Comparison of ENCODE assay signal across 9 mouse cellular contexts in the genomic region with DNA sequence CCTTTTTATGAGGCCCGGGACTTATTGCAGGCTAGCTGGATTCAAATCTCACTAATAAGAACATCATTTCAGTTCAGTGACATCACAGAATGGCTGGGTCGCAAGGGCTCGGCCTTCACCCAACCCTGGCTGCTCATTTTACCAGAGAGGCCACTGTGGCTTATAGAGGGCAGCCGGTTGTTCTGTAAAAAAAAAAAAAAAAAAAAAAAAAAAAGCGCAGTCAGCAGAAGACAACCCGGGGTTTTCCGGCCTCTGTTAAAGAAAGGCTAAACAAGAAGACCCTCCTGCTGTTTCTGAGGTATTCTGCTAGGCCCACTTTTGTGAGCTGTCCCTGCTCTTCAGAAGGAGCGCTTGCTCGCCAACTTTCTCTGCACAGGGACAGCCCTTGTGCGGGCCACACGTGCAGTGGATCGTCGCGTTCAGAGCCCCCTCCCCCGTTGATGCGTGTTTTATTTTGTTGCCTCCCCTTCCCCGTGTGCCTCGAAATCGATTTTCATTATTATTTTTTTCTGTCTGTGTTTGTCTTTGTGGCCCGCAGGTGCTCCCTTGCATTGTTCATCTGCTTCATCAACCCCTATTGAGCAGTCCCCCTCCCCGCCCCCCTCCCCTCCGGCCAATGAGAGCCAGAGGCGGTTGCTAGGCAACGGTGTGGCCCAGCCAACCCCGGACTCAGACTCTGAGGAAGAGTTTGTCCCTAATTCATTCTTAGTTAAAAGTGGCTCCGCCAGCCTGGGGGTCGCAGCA.
DNase-seq lines count a peak whose midpoint lies in the region; ATAC-seq and TF ChIP-seq lines count a peak whose summit lies in the region.
"Had no signal": no experiment of that assay in that cellular context is flagged by ENCODE, and none has a peak within 500 bp of the region (broad histone marks: within the 10 kb centered on the region; RNA-seq: fewer than 3 reads in every experiment).

No protein-coding gene starts in this region.

- ATAC-seq in lung, embryonic 15.5 days (ENCODE audit: borderline replicate concordance, extremely low read depth, low FRiP score, low TSS enrichment), result peak; percentile 79; the same call in 1 of the 2 replicates
- peak; percentile 45; the same call in 1 of the 2 replicates for ATAC-seq in common myeloid progenitor, adult 5-6 weeks (replicated peaks; ENCODE audit: low read depth, poor library complexity, severe bottlenecking)
- peak; percentile 91 for ATAC-seq in forebrain, embryonic 16.5 days

- TF ChIP-seq CTCF in lung, adult 2 months (IDR thresholded peaks at IDR 0.05; ENCODE audit: insufficient read depth, low read length), result no peak
- TF ChIP-seq CTCF in olfactory bulb, adult 2 months (IDR thresholded peaks at IDR 0.05; ENCODE audit: insufficient read depth, low read depth, low read length), result no peak

- H3K9ac ChIP-seq in lung, embryonic 15.5 days, result no peak overlapping the region
- peak overlapping the region; percentile 49; the same call in 1 of the 2 replicates for H3K9ac ChIP-seq in forebrain, embryonic 16.5 days (replicated peaks; ENCODE audit: low read depth, low read length)

- peaks cover 11% of the 10 kb centered on the region for H3K4me1 ChIP-seq in lung, embryonic 15.5 days
- no peaks in the 10 kb centered on the region for H3K4me1 ChIP-seq in lung, adult 2 months (ENCODE audit: control insufficient read depth, insufficient read depth, low read length)
- H3K4me1 ChIP-seq in forebrain, embryonic 16.5 days (replicated peaks; ENCODE audit: control insufficient read depth, insufficient read depth, low read length), result peaks cover 31% of the 10 kb centered on the region
- H3K4me1 ChIP-seq in limb, embryonic 10.5 days, result peaks cover 58% of the 10 kb centered on the region
- H3K4me1 ChIP-seq in olfactory bulb, adult 2 months (ENCODE audit: control insufficient read depth, insufficient read depth, low read length), result peaks cover 10% of the 10 kb centered on the region; the same call in 1 of the 2 replicates

- TF ChIP-seq POLR2A in lung, adult 2 months (IDR thresholded peaks at IDR 0.05; ENCODE audit: borderline replicate concordance, extremely low read depth, low read depth, low read length), result no peak
- TF ChIP-seq POLR2A in olfactory bulb, adult 2 months (IDR thresholded peaks at IDR 0.05; ENCODE audit: insufficient read depth, low read depth, low read length), result no peak

- H3K36me3 ChIP-seq in lung, embryonic 15.5 days, result no peaks in the 10 kb centered on the region
- no peaks in the 10 kb centered on the region for H3K36me3 ChIP-seq in forebrain, embryonic 16.5 days (ENCODE audit: control insufficient read depth, insufficient read depth)
- H3K36me3 ChIP-seq in limb, embryonic 10.5 days, result no peaks in the 10 kb centered on the region

- no peak overlapping the region for H3K27ac ChIP-seq in lung, embryonic 15.5 days
- no peak overlapping the region for H3K27ac ChIP-seq in forebrain, embryonic 16.5 days (ENCODE audit: low read length)
- H3K27ac ChIP-seq in limb, embryonic 10.5 days, result peak overlapping the region; percentile 84
- no peak overlapping the region for H3K27ac ChIP-seq in olfactory bulb, adult 2 months (ENCODE audit: insufficient read depth, low read depth, low read length)

- no peaks in the 10 kb centered on the region for H3K27me3 ChIP-seq in lung, embryonic 15.5 days
- no peaks in the 10 kb centered on the region for H3K27me3 ChIP-seq in forebrain, embryonic 16.5 days (replicated peaks; ENCODE audit: control insufficient read depth, insufficient read depth, low read length)
- peaks cover 52% of the 10 kb centered on the region for H3K27me3 ChIP-seq in limb, embryonic 10.5 days (ENCODE audit: low read depth, poor library complexity, severe bottlenecking)

- H3K4me2 ChIP-seq in lung, embryonic 15.5 days, result peak overlapping the region; percentile 63
- H3K4me2 ChIP-seq in forebrain, embryonic 16.5 days (ENCODE audit: low read length), result peak overlapping the region; percentile 66

- peak overlapping the region; percentile 29 for H3K4me3 ChIP-seq in lung, embryonic 15.5 days
- H3K4me3 ChIP-seq in lung, adult 2 months (replicated peaks; ENCODE audit: extremely low read depth, low read depth, low read length), result no peak overlapping the region
- peak overlapping the region; percentile 40 for H3K4me3 ChIP-seq in forebrain, embryonic 16.5 days (replicated peaks; ENCODE audit: low read length)
- H3K4me3 ChIP-seq in limb, embryonic 10.5 days, result peak overlapping the region; percentile 58
- H3K4me3 ChIP-seq in olfactory bulb, adult 2 months (ENCODE audit: insufficient read depth, low read depth, low read length), result peak overlapping the region; percentile 38
- H3K4me3 ChIP-seq: myocyte had no signal

- no peaks in the 10 kb centered on the region for H3K9me3 ChIP-seq in lung, embryonic 15.5 days
- H3K9me3 ChIP-seq in forebrain, embryonic 16.5 days (ENCODE audit: control insufficient read depth, low read length), result no peaks in the 10 kb centered on the region
- no peaks in the 10 kb centered on the region for H3K9me3 ChIP-seq in limb, embryonic 10.5 days (replicated peaks)

- WGBS in lung, embryonic 15.5 days, result 2% methylated on average over 27 of the region's 27 CpGs
- WGBS in lung, adult 2 months, result 9% methylated on average over 27 of the region's 27 CpGs
- WGBS in forebrain, embryonic 16.5 days, result under 1% methylated on average over 27 of the region's 27 CpGs
- 2% methylated on average over 27 of the region's 27 CpGs for whole genome bisulfite sequencing in limb, embryonic 10.5 days
- WGBS in olfactory bulb, adult 2 months, result 14% methylated on average over 27 of the region's 27 CpGs

- DNase-seq in lung, adult 2 months, result no peak
- peak; percentile 90 for DNase-seq in limb, embryonic 10.5 days (ENCODE audit: low spot score)
- DNase-seq in MN1 (ENCODE audit: low spot score), result no peak
- no peak for DNase-seq in B cell, adult 2 months
